Mouse (Mus musculus) hindbrain, embryonic 10.5 days (tissue): ENCODE measurements around the gene Aph1c. TPM values are rescaled to one million over a fixed set of nuclear protein-coding genes. Genes with fewer than 3 reads are reported as not detected.
A peak's percentile ranks its signal among the peaks of the same experiment; 100 is the strongest.

Experiments used
- DNase-seq: peaks from one replicate; pipeline ENCODE4 v3.0.0-alpha.2; 2017; ENCODE audit warnings: low spot score
- H3K27ac ChIP-seq: fragments of 300-500 bp; sonication (generic); 2 replicates; pipeline ENCODE4 v1.5.1; 2016; ENCODE audit warnings: mild to moderate bottlenecking, moderate library complexity
- H3K27me3 ChIP-seq: fragments of 300-500 bp; sonication (generic); 2 replicates; pipeline ENCODE4 v1.6.1; 2016; ENCODE audit warnings: mild to moderate bottlenecking; ENCODE audit not compliant: poor library complexity, insufficient read depth, severe bottlenecking
- H3K36me3 ChIP-seq: fragments of 300-500 bp; sonication (generic); 2 replicates; pipeline ENCODE4 v1.6.1; 2016; ENCODE audit warnings: mild to moderate bottlenecking, moderate library complexity
- H3K4me1 ChIP-seq: fragments of 300-500 bp; sonication (generic); replicated peaks from 2 replicates; pipeline ENCODE4 v1.6.1; 2016; ENCODE audit warnings: mild to moderate bottlenecking
- H3K4me3 ChIP-seq: fragments of 300-500 bp; sonication (generic); 2 replicates; pipeline ENCODE4 v1.5.1; 2016; ENCODE audit warnings: mild to moderate bottlenecking, moderate library complexity
- H3K9me3 ChIP-seq: fragments of 300-500 bp; sonication (generic); 2 replicates; pipeline ENCODE4 v1.6.1; 2016; ENCODE audit warnings: mild to moderate bottlenecking, moderate library complexity
- WGBS: fragments of 180-500 bp; shearing (Covaris S2); methylation state at CpG from one replicate; pipeline ENCODE4 v1.1.7; 2016; 5-methylcytosine and 5-hydroxymethylcytosine counted together
- polyA plus RNA-seq: library from polyadenylated mRNA; unstranded; fragments of >200 nt; fragmentation: Nextera tagmentation; extraction: Ambion mirVana; gene quantifications from 2 replicates; pipeline ENCODE4 v1.2.1, GENCODE M21; 2016

The Aph1c gene
- polyA plus RNA-seq, 1 experiment from 2014 or later, result 1.4 TPM

- 72% methylated on average over 3 of the region's 3 CpGs for WGBS
- peaks cover 16% of the 10 kb centered on the region for H3K36me3 ChIP-seq
- no peak overlapping the region for H3K4me3 ChIP-seq
- DNase-seq, result no peak
- no peaks in the 10 kb centered on the region for H3K27me3 ChIP-seq
- peaks cover 18% of the 10 kb centered on the region for H3K4me1 ChIP-seq
- H3K27ac ChIP-seq, result no peak overlapping the region
- no peaks in the 10 kb centered on the region for H3K9me3 ChIP-seq
Measured at GRCm38 (mm10) chr9:66864708-66865107, 30.2 kb upstream of the Aph1c start.

GRCm38 (mm10) chr9:66863456-66863855 is 28.9 kb upstream of the Aph1c start:
- no peak for DNase-seq
- no peak overlapping the region for H3K27ac ChIP-seq
- WGBS, result 63% methylated on average over 3 of the region's 3 CpGs
- H3K4me3 ChIP-seq, result no peak overlapping the region
- no peaks in the 10 kb centered on the region for H3K27me3 ChIP-seq
- H3K36me3 ChIP-seq, result peaks cover 28% of the 10 kb centered on the region
- H3K9me3 ChIP-seq, result no peaks in the 10 kb centered on the region
- H3K4me1 ChIP-seq, result peaks cover 18% of the 10 kb centered on the region

GRCm38 (mm10) chr9:66862202-66862601 is 27.7 kb upstream of the Aph1c start:
- H3K27me3 ChIP-seq, result no peaks in the 10 kb centered on the region
- H3K4me1 ChIP-seq, result peaks cover 18% of the 10 kb centered on the region
- DNase-seq, result no peak
- peaks cover 38% of the 10 kb centered on the region for H3K36me3 ChIP-seq
- 92% methylated on average over 4 of the region's 4 CpGs for WGBS
- H3K4me3 ChIP-seq, result no peak overlapping the region
- H3K9me3 ChIP-seq, result no peaks in the 10 kb centered on the region
- no peak overlapping the region for H3K27ac ChIP-seq

- DNase-seq, result no peak
- no peaks in the 10 kb centered on the region for H3K27me3 ChIP-seq
- H3K27ac ChIP-seq, result peak overlapping the region; percentile 12; the same call in 1 of the 2 replicates
- WGBS, result 81% methylated on average over 5 of the region's 5 CpGs
- H3K4me1 ChIP-seq, result peaks cover 18% of the 10 kb centered on the region
- H3K9me3 ChIP-seq, result no peaks in the 10 kb centered on the region
- peaks cover 39% of the 10 kb centered on the region for H3K36me3 ChIP-seq
- H3K4me3 ChIP-seq, result no peak overlapping the region
Measured at GRCm38 (mm10) chr9:66861104-66861767, 26.7 kb upstream of the Aph1c start.

- 95% methylated on average over 5 of the region's 5 CpGs for WGBS
- H3K4me1 ChIP-seq, result peaks cover 23% of the 10 kb centered on the region
- no peak overlapping the region for H3K4me3 ChIP-seq
- H3K27me3 ChIP-seq, result no peaks in the 10 kb centered on the region
- H3K27ac ChIP-seq, result no peak overlapping the region
- peaks cover 45% of the 10 kb centered on the region for H3K36me3 ChIP-seq
- no peak for DNase-seq
- H3K9me3 ChIP-seq, result no peaks in the 10 kb centered on the region
Measured at GRCm38 (mm10) chr9:66859523-66859922, 25.0 kb upstream of the Aph1c start.

- no peak overlapping the region for H3K27ac ChIP-seq
- H3K9me3 ChIP-seq, result no peaks in the 10 kb centered on the region
- peaks cover 53% of the 10 kb centered on the region for H3K36me3 ChIP-seq
- 0 out of 2 replicates have a peak, but pooled peaks cover 7% of the 10 kb centered on the region for H3K4me1 ChIP-seq
- DNase-seq, result peak; percentile 23
- 77% methylated on average over 7 of the region's 7 CpGs for WGBS
- H3K27me3 ChIP-seq, result no peaks in the 10 kb centered on the region
- H3K4me3 ChIP-seq, result no peak overlapping the region
Measured at GRCm38 (mm10) chr9:66855865-66856264, 21.3 kb upstream of the Aph1c start.

- H3K4me1 ChIP-seq, result 0 out of 2 replicates have a peak, but pooled peaks cover 6% of the 10 kb centered on the region
- H3K4me3 ChIP-seq, result no peak overlapping the region
- no peaks in the 10 kb centered on the region for H3K9me3 ChIP-seq
- WGBS, result 47% methylated on average over 6 of the region's 6 CpGs
- H3K27me3 ChIP-seq, result no peaks in the 10 kb centered on the region
- DNase-seq, result no peak
- peaks cover 36% of the 10 kb centered on the region for H3K36me3 ChIP-seq
- H3K27ac ChIP-seq, result no peak overlapping the region
Measured at GRCm38 (mm10) chr9:66852592-66852991, 18.1 kb upstream of the Aph1c start.

- no peaks in the 10 kb centered on the region for H3K9me3 ChIP-seq
- no peak overlapping the region for H3K4me3 ChIP-seq
- H3K36me3 ChIP-seq, result peaks cover 47% of the 10 kb centered on the region
- whole genome bisulfite sequencing, result 81% methylated on average over 5 of the region's 5 CpGs
- H3K27ac ChIP-seq, result no peak overlapping the region
- no peaks in the 10 kb centered on the region for H3K27me3 ChIP-seq
- no peak for DNase-seq
- 0 out of 2 replicates have a peak, but pooled peaks cover 6% of the 10 kb centered on the region for H3K4me1 ChIP-seq
Measured at GRCm38 (mm10) chr9:66850966-66851365, 16.4 kb upstream of the Aph1c start.

GRCm38 (mm10) chr9:66846822-66847221 is 12.3 kb upstream of the Aph1c start:
- Histone ChIP-seq H3K4me3 (no peak overlapping the region), H3K9me3 (no peaks in the 10 kb centered on the region), H3K36me3 (peaks cover 28% of the 10 kb centered on the region), H3K27me3 (no peaks in the 10 kb centered on the region), H3K4me1 (no peaks in the 10 kb centered on the region), H3K27ac (no peak overlapping the region)
- DNase-seq, result no peak
- WGBS, result 93% methylated on average over 5 of the region's 5 CpGs

GRCm38 (mm10) chr9:66835097-66835480 is 563 bp upstream of the Aph1c start:
- Histone ChIP-seq H3K9me3 (no peaks in the 10 kb centered on the region), H3K27ac (peak overlapping the region; percentile 79), H3K4me1 (peaks cover 21% of the 10 kb centered on the region), H3K4me3 (peak overlapping the region; percentile 77), H3K27me3 (peaks cover 41% of the 10 kb centered on the region), H3K36me3 (no peaks in the 10 kb centered on the region)
- under 1% methylated on average over 24 of the region's 24 CpGs for WGBS
- no peak for DNase-seq

- 15% methylated on average over 7 of the region's 7 CpGs for WGBS
- no peak overlapping the region for H3K27ac ChIP-seq
- H3K27me3 ChIP-seq, result peaks cover 41% of the 10 kb centered on the region
- H3K36me3 ChIP-seq, result no peaks in the 10 kb centered on the region
- peaks cover 21% of the 10 kb centered on the region for H3K4me1 ChIP-seq
- H3K9me3 ChIP-seq, result no peaks in the 10 kb centered on the region
- H3K4me3 ChIP-seq, result peak overlapping the region; percentile 77
- DNase-seq, result no peak
Measured at GRCm38 (mm10) chr9:66833851-66834250, 675 bp downstream of the Aph1c start.

- Histone ChIP-seq H3K4me3 (no peak overlapping the region), H3K4me1 (peaks cover 21% of the 10 kb centered on the region), H3K27ac (no peak overlapping the region), H3K9me3 (no peaks in the 10 kb centered on the region), H3K27me3 (peaks cover 45% of the 10 kb centered on the region), H3K36me3 (no peaks in the 10 kb centered on the region)
- 66% methylated on average over 4 of the region's 4 CpGs for WGBS
- DNase-seq, result no peak
Measured at GRCm38 (mm10) chr9:66832366-66832908, 2.1 kb downstream of the Aph1c start.

- H3K9me3 ChIP-seq, result no peaks in the 10 kb centered on the region
- peaks cover 4% of the 10 kb centered on the region; the same call in 1 of the 2 replicates for H3K27me3 ChIP-seq
- WGBS, result 65% methylated on average over 1 of the region's 1 CpGs
- H3K36me3 ChIP-seq, result no peaks in the 10 kb centered on the region
- H3K4me3 ChIP-seq, result no peak overlapping the region
- no peaks in the 10 kb centered on the region for H3K4me1 ChIP-seq
- DNase-seq, result no peak
- no peak overlapping the region for H3K27ac ChIP-seq
Measured at GRCm38 (mm10) chr9:66825990-66826389, 8.5 kb downstream of the Aph1c start.
